ENCODE assay signal across 10 mouse cellular contexts in genomic region chr2:84872105-84872716, GRCm38 (mm10). TPM values are rescaled to one million over a fixed set of nuclear protein-coding genes. Genes with fewer than 3 reads are reported as not detected.
DNase-seq lines count a peak whose midpoint lies in the region; ATAC-seq lines count a peak whose summit lies in the region.
"Had no signal": no experiment of that assay in that cellular context is flagged by ENCODE, and none has a peak within 500 bp of the region (broad histone marks: within the 10 kb centered on the region; RNA-seq: fewer than 3 reads in every experiment).

No protein-coding gene starts in this region.

- ATAC-seq in CD4-positive, CD25-positive, alpha-beta regulatory T cell, adult 4 months, result peak; percentile 24
- 0 out of 2 replicates have a peak, but pooled peaks have one; percentile 5 for ATAC-seq in forebrain, embryonic 16.5 days
- ATAC-seq in hindbrain, embryonic 13.5 days (ENCODE audit: low FRiP score), result peak; percentile 65
- ATAC-seq in limb, embryonic 13.5 days (ENCODE audit: low FRiP score, low read depth), result peak; percentile 33; the same call in 1 of the 2 replicates
- peak; percentile 16 for ATAC-seq in midbrain, embryonic 12.5 days (ENCODE audit: low FRiP score, low read depth)

- H3K4me3 ChIP-seq in forebrain, embryonic 16.5 days (replicated peaks; ENCODE audit: low read length), result peak overlapping the region; percentile 45
- H3K4me3 ChIP-seq in hindbrain, embryonic 13.5 days, result peak overlapping the region; percentile 49
- H3K4me3 ChIP-seq in limb, embryonic 13.5 days, result peak overlapping the region; percentile 52
- peak overlapping the region; percentile 48 for H3K4me3 ChIP-seq in midbrain, embryonic 12.5 days

- H3K36me3 ChIP-seq in forebrain, embryonic 16.5 days (ENCODE audit: control insufficient read depth, insufficient read depth), result no peaks in the 10 kb centered on the region
- H3K36me3 ChIP-seq in hindbrain, embryonic 13.5 days, result no peaks in the 10 kb centered on the region
- H3K36me3 ChIP-seq in limb, embryonic 13.5 days, result no peaks in the 10 kb centered on the region
- H3K36me3 ChIP-seq in midbrain, embryonic 12.5 days, result no peaks in the 10 kb centered on the region

- H3K27ac ChIP-seq in forebrain, embryonic 16.5 days (ENCODE audit: low read length), result no peak overlapping the region
- no peak overlapping the region for H3K27ac ChIP-seq in hindbrain, embryonic 13.5 days
- H3K27ac ChIP-seq in limb, embryonic 13.5 days, result no peak overlapping the region
- no peak overlapping the region for H3K27ac ChIP-seq in midbrain, embryonic 12.5 days (replicated peaks)
- H3K27ac ChIP-seq: macrophage had no signal

- peak; percentile 85 for DNase-seq in adrenal gland, postnatal 10 days
- no peak for DNase-seq in layer of hippocampus, adult 9-10 months (ENCODE audit: low spot score)
- no peak for DNase-seq in right cerebral cortex, postnatal 14 days

- H3K4me2 ChIP-seq in forebrain, embryonic 16.5 days (ENCODE audit: low read length), result peak overlapping the region; percentile 62
- peak overlapping the region; percentile 82 for H3K4me2 ChIP-seq in hindbrain, embryonic 13.5 days
- peak overlapping the region; percentile 90 for H3K4me2 ChIP-seq in limb, embryonic 13.5 days (replicated peaks)
- H3K4me2 ChIP-seq in midbrain, embryonic 12.5 days (replicated peaks), result peak overlapping the region; percentile 74

- H3K9me3 ChIP-seq in forebrain, embryonic 16.5 days (ENCODE audit: control insufficient read depth, low read length), result no peaks in the 10 kb centered on the region
- H3K9me3 ChIP-seq in hindbrain, embryonic 13.5 days, result no peaks in the 10 kb centered on the region
- H3K9me3 ChIP-seq in limb, embryonic 13.5 days, result no peaks in the 10 kb centered on the region
- no peaks in the 10 kb centered on the region for H3K9me3 ChIP-seq in midbrain, embryonic 12.5 days

- peaks cover 26% of the 10 kb centered on the region for H3K27me3 ChIP-seq in forebrain, embryonic 16.5 days (replicated peaks; ENCODE audit: control insufficient read depth, insufficient read depth, low read length)
- H3K27me3 ChIP-seq in hindbrain, embryonic 13.5 days, result peaks cover 99% of the 10 kb centered on the region
- peaks cover 100% of the 10 kb centered on the region for H3K27me3 ChIP-seq in limb, embryonic 13.5 days
- H3K27me3 ChIP-seq in midbrain, embryonic 12.5 days, result peaks cover 97% of the 10 kb centered on the region

- WGBS in forebrain, embryonic 16.5 days, result 2% methylated on average over 70 of the region's 78 CpGs
- 2% methylated on average over 69 of the region's 78 CpGs for whole genome bisulfite sequencing in hindbrain, embryonic 13.5 days
- 2% methylated on average over 55 of the region's 78 CpGs for WGBS in limb, embryonic 13.5 days
- 1% methylated on average over 75 of the region's 78 CpGs for WGBS in midbrain, embryonic 12.5 days

- H3K9ac ChIP-seq in forebrain, embryonic 16.5 days (replicated peaks; ENCODE audit: low read depth, low read length), result peak overlapping the region; percentile 47
- H3K9ac ChIP-seq in hindbrain, embryonic 13.5 days, result peak overlapping the region; percentile 58
- H3K9ac ChIP-seq in limb, embryonic 13.5 days, result peak overlapping the region; percentile 25
- H3K9ac ChIP-seq in midbrain, embryonic 12.5 days (replicated peaks), result peak overlapping the region; percentile 34; the same call in 1 of the 2 replicates

- peaks cover 15% of the 10 kb centered on the region for H3K4me1 ChIP-seq in forebrain, embryonic 16.5 days (replicated peaks; ENCODE audit: control insufficient read depth, insufficient read depth, low read length)
- H3K4me1 ChIP-seq in hindbrain, embryonic 13.5 days (replicated peaks), result peaks cover 14% of the 10 kb centered on the region
- peaks cover 18% of the 10 kb centered on the region for H3K4me1 ChIP-seq in limb, embryonic 13.5 days
- peaks cover 14% of the 10 kb centered on the region for H3K4me1 ChIP-seq in midbrain, embryonic 12.5 days

RNA-seq across cellular contexts. Expression of gene Rtn4rl2, which starts 14.3 kb away (rescaled TPM):
- not detected for polyA plus RNA-seq in CD4-positive, CD25-positive, alpha-beta regulatory T cell, adult 4 months (2017; shearing (Covaris generic))
- total RNA-seq in adrenal gland, postnatal 10 days (2021), result 1 to 10 TPM; 1.3 to 2.1 TPM
- polyA plus RNA-seq in forebrain, embryonic 16.5 days (2015; fragmentation: Nextera tagmentation; extraction: Ambion mirVana), result 9.8 and 11.4 TPM in 2 replicates
- polyA plus RNA-seq in hindbrain, embryonic 13.5 days (2015; fragmentation: Nextera tagmentation; extraction: Ambion mirVana), result 2.0 and 3.1 TPM in 2 replicates
- polyA plus RNA-seq in limb, embryonic 13.5 days (2015; fragmentation: Nextera tagmentation; extraction: Ambion mirVana), result 0.65 and 1.1 TPM in 2 replicates
- polyA plus RNA-seq in midbrain, embryonic 12.5 days (2016; fragmentation: Nextera tagmentation; extraction: Ambion mirVana), result 4.1 and 5.4 TPM in 2 replicates
- polyA plus RNA-seq: macrophage had no signal

RNA-seq across cellular contexts. Expression of gene Slc43a1, which starts 33.6 kb away (rescaled TPM):
- polyA plus RNA-seq in CD4-positive, CD25-positive, alpha-beta regulatory T cell, adult 4 months (2017; shearing (Covaris generic)), result 1 to 10 TPM; 3.8 to 4.7 TPM
- total RNA-seq in adrenal gland, postnatal 10 days (2021), result 1 to 10 TPM; 7.9 to 8.0 TPM
- polyA plus RNA-seq in forebrain, embryonic 16.5 days (2015; fragmentation: Nextera tagmentation; extraction: Ambion mirVana), result 2.6 and 3.1 TPM in 2 replicates
- polyA plus RNA-seq in hindbrain, embryonic 13.5 days (2015; fragmentation: Nextera tagmentation; extraction: Ambion mirVana), result 2.5 and 3.3 TPM in 2 replicates
- 16.8 and 18.9 TPM in 2 replicates for polyA plus RNA-seq in limb, embryonic 13.5 days (2015; fragmentation: Nextera tagmentation; extraction: Ambion mirVana)
- 9.5 and 10.2 TPM in 2 replicates for polyA plus RNA-seq in midbrain, embryonic 12.5 days (2016; fragmentation: Nextera tagmentation; extraction: Ambion mirVana)

RNA-seq across cellular contexts. Expression of gene Timm10, which starts 45.4 kb away (rescaled TPM):
- 10 to 100 TPM; 34.7 to 40.8 TPM for polyA plus RNA-seq in CD4-positive, CD25-positive, alpha-beta regulatory T cell, adult 4 months (2017; shearing (Covaris generic))
- total RNA-seq in adrenal gland, postnatal 10 days (2021), result 10 to 100 TPM; 66.0 to 69.7 TPM
- polyA plus RNA-seq in forebrain, embryonic 16.5 days (2015; fragmentation: Nextera tagmentation; extraction: Ambion mirVana), result 58.0 and 69.5 TPM in 2 replicates
- 59.2 and 61.9 TPM in 2 replicates for polyA plus RNA-seq in hindbrain, embryonic 13.5 days (2015; fragmentation: Nextera tagmentation; extraction: Ambion mirVana)
- 47.8 and 51.3 TPM in 2 replicates for polyA plus RNA-seq in limb, embryonic 13.5 days (2015; fragmentation: Nextera tagmentation; extraction: Ambion mirVana)
- 32.7 and 35.8 TPM in 2 replicates for polyA plus RNA-seq in midbrain, embryonic 12.5 days (2016; fragmentation: Nextera tagmentation; extraction: Ambion mirVana)

RNA-seq across cellular contexts. Expression of gene Smtnl1, which starts 49.8 kb away (rescaled TPM):
- polyA plus RNA-seq in CD4-positive, CD25-positive, alpha-beta regulatory T cell, adult 4 months (2017; shearing (Covaris generic)), result not detected
- 10 to 100 TPM in 1 of 2 experiments, 1 to 10 TPM in 1; 3.8 to 21.0 TPM for total RNA-seq in adrenal gland, postnatal 10 days (2021)
- not detected in 2 replicates for polyA plus RNA-seq in forebrain, embryonic 16.5 days (2015; fragmentation: Nextera tagmentation; extraction: Ambion mirVana)
- not detected in 2 replicates for polyA plus RNA-seq in hindbrain, embryonic 13.5 days (2015; fragmentation: Nextera tagmentation; extraction: Ambion mirVana)
- 0.14 and 0.27 TPM in 2 replicates for polyA plus RNA-seq in limb, embryonic 13.5 days (2015; fragmentation: Nextera tagmentation; extraction: Ambion mirVana)
- 0.13 TPM in 1 of 2 replicates, not detected in the other for polyA plus RNA-seq in midbrain, embryonic 12.5 days (2016; fragmentation: Nextera tagmentation; extraction: Ambion mirVana)
- polyA plus RNA-seq: brain, embryonic 14.5 days; macrophage had no signal

Comparison
In these comparisons a context has a peak if more than half of its experiments do, and no peak if none do; other contexts are left out.
1. ATAC-seq: peak in every context shown above with its lines; median percentile 65 in hindbrain, embryonic 13.5 days; 33 in limb, embryonic 13.5 days; 24 in CD4-positive, CD25-positive, alpha-beta regulatory T cell, adult 4 months; 16 in midbrain, embryonic 12.5 days; 5 in forebrain, embryonic 16.5 days.